Mouse (Mus musculus) lung, postnatal 10 days (tissue): ENCODE measurements at regions not wholly inside any gene's neighbourhood (a gene's known extent, or its start where the extent isn't known, plus 50 kb on each side); places are given as distances from the start of the nearest gene placed in this dataset.
A peak's percentile ranks its signal among the peaks of the same experiment; 100 is the strongest.

Experiments
- DNase-seq: peaks from one replicate; pipeline ENCODE4 v3.0.0; 2021

DNA sequence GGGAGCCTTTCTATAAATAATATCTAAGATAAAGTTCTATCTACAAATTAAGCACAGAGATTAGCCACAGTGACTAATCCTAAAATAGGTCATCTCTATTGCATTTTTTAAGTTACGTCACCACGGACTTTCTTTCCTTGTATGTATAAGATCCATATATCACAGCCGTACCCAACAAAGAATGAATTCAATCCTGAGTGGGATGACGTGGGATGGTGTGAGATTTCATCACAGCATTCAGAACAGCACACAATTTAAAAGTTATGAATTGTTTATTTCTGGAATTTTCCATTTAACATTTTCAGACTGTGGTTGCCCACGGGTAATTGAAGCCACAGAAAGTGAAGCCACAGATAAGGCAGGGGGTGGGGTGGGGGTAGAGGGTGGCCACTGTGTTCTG, 129.0 kb upstream of the Dynlrb2 start:
- DNase-seq = no peak

DNA sequence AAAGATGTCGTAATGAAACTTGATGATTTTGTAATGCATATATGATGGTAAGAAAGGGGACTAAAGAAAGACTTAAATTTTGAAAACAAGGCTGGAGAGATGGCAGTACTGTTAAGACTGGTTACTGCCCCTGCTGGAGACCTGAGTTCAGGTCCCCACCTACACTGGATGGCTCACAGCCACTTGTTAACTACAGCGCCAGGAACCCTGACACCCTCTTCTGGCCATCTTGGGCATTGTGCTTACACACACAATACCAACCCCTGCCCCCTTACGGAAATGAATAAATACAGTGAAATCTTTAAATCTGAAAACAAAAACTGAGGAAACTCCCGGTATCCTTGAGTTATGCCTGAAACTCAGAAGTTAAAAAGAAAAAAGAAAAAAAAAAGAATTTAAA, 131.7 kb upstream of the Dynlrb2 start:
- DNase-seq = peak; percentile 39

- DNase-seq = peak; percentile 80
These were observed 132.2 kb upstream of the Dynlrb2 start for GRCm38 (mm10) chr8:116372574-116372973.

DNA sequence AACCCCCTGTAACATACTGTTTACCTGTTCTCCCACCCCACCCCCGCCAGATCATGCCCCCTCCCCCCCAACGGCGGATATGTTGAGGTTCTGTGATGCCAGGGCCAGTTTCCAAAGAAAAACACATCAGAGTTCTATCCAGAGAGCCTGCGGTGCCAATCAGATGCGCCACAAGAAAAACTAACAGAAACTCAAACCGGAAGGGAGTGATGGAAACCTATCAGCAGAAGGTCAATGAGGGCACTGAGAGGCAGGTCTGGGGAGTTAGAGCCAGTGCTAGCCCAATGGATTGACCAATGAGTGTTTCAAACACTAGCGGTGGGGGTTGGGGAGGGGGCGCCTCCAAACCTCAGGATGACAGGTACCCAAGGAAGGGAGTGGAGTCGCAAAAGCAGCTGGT, 132.7 kb upstream of the Dynlrb2 start:
- no peak for DNase-seq

GRCm38 (mm10) chr8:116367491-116367890, 137.3 kb upstream of the Dynlrb2 start:
- DNase-seq = peak; percentile 14

DNA sequence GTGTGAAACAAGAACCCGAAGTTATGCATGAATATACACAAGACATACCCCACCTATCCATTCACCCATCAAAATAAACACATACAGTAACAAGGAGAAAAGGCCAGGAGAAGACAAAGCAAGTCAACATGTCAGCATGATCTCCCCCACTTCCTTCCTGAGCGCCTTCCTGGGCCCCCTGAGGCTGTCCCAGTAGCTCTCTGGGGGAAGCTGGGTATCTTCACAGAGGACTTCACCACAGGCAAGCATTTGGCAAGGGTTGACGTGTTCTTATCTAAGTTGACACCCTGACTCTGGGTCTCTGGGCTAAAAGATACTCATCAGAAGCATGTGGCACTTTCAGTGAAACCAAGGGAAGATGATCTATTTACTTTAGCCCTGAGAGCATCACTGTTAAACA, 138.1 kb upstream of the Dynlrb2 start:
- no peak for DNase-seq

GRCm38 (mm10) chr8:116364751-116365150, 140.0 kb upstream of the Dynlrb2 start:
- no peak for DNase-seq

- peak; percentile 31 for DNase-seq
These were observed 140.6 kb upstream of the Dynlrb2 start for GRCm38 (mm10) chr8:116364172-116364571.

DNA sequence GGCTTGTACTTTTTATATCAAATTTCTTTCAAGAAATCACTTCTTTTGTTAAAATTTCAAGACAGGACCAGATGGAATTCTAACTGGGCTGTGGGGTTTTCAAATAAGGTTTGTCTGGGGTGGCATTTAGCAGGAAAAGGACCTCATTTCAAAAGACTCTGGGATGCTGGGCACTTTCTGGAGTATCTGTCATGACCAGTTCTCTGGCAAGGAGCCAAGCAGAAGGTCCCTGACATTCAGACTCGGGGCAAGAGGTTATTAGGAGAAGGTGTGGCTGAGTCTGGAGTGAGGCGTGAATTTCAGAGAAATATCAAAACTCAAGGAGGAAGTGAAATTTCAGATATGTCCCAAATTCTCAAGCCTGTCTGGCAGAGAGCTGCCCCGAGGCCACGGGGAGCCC, 142.4 kb upstream of the Dynlrb2 start:
- no peak for DNase-seq

- no peak for DNase-seq
These were observed 145.0 kb upstream of the Dynlrb2 start for GRCm38 (mm10) chr8:116359761-116360160.

- DNase-seq = no peak
These were observed 150.0 kb upstream of the Dynlrb2 start for GRCm38 (mm10) chr8:116354756-116355155.

- no peak for DNase-seq
These were observed 150.9 kb upstream of the Dynlrb2 start for GRCm38 (mm10) chr8:116353911-116354310.

GRCm38 (mm10) chr8:116352635-116353034, 152.1 kb upstream of the Dynlrb2 start:
- DNase-seq = no peak

DNA sequence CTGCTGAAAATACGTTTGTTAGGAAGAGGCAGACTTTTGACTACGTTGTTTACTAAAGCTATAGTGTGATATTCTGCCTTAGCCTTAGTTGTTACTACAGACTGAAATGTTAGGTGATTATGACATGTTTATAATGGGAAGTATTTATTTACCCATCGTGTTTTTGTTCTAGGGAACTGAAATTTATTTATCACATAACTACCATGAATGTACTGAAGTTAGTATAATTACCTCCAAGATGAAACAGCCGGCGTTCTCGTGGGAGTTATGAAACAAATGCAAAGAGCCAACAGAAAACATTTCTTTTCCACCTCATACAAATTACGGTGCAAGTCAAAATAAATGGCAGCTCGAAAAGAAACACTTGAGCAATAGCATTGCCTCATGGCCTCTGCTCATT, 155.8 kb upstream of the Dynlrb2 start:
- DNase-seq = no peak

- DNase-seq = no peak
These were observed 157.8 kb upstream of the Dynlrb2 start for GRCm38 (mm10) chr8:116346990-116347389.

GRCm38 (mm10) chr8:116344590-116345222, 160.1 kb upstream of the Dynlrb2 start:
- no peak for DNase-seq

DNA sequence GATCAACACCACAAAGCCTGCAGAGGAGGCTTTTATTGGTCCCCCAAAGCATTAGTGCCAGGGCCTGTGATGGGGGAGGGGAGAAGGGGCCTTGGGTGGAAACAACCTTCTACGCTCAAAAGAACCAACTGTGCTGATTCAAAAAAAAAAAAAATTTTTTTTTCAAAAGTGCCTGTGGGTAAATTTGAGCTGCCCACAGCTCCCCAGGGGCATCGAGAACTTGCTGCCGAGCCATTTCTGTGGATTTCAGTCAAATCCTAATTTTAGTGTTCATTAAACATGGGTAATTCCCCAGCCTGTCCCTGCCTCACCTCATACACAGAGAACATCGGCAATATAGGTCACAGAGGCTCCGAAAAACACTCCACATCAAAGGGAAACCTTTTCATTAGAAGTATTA, 161.2 kb upstream of the Dynlrb2 start:
- DNase-seq = no peak

- DNase-seq = no peak
These were observed 170.0 kb upstream of the Dynlrb2 start for GRCm38 (mm10) chr8:116334772-116335171.

GRCm38 (mm10) chr8:116334101-116334500, 170.7 kb upstream of the Dynlrb2 start:
- DNase-seq = no peak

DNA sequence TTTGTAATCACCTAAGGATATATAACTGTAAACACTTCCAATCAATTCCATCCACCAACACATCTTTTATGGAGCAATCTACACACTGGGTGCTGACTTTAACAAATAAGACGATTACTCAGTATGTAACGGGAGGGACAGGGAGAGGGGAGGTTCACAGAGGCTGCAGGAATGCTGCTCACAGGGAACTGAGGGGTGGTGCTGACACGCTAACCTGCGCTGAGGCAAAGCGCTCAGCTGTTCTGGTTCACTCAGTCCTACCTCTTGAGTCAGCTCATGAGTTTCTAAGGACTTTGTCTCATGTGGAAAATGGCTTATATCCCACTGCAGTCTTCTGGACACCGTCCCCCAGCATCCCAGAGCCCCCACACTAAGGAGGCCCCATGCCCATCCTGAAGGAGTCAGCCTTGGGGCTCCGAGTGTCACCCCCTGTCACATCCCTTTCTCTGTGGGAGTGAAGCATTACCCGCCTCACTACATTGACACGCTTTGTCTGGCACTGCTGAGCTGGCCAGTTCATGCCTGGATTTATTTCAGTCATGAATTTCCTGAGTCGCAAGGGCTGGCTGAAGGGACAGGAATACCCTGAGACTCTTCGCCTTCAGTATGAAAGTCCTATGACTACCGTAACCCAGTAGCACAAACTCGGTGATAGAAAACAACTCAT, 184.6 kb upstream of the Dynlrb2 start:
- no peak for DNase-seq

GRCm38 (mm10) chr8:116315410-116315809, 189.4 kb upstream of the Dynlrb2 start:
- no peak for DNase-seq

- no peak for DNase-seq
These were observed 190.2 kb upstream of the Dynlrb2 start for GRCm38 (mm10) chr8:116314429-116315092.

- DNase-seq = no peak
These were observed 205.9 kb upstream of the Dynlrb2 start for GRCm38 (mm10) chr8:116298891-116299290.

- no peak for DNase-seq
These were observed 214.0 kb upstream of the Dynlrb2 start for GRCm38 (mm10) chr8:116290671-116291245.
